Mouse (Mus musculus): Measurements from ENCODE around the gene Samd8.

DNA sequence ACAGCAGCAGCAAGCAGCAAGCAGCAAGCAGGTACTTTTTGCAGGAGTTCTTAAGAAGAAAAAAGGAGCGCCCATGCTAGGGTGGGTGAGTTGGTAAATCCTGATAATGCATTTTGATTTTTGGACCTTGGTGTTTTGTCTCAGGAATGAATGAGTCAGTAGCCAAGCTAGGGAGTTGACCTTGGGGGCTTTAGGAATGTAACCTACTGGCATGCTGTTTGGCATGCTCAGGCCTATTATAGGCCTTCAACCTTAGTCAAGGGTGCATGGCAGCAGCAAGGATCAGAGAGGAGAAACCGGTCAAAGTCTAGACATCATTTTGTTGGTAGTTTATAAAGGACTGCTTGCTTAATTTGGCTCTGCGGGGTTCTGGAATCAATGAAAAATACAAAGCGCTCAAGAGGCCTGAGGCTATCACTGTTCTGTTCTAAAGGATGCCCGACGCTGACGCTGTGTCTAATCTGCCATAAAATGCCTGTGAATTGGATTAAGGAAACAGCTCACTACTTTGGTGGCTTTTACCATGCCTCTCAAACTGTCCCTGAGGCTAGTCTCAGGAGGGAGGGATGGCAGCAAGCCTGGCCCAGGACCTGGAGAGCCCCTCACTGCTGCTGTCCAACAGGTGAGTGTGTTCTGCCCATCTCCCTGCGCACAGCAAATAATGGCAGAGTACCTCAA is 28.2 kb upstream of the Samd8 start:
- TF ChIP-seq ZNF384 (IDR thresholded peaks at IDR 0.05; ENCODE audit: low read depth, low read length) (no peak), MAFK (IDR thresholded peaks at IDR 0.05; ENCODE audit: insufficient read depth, low read depth, low read length) (no peak), CHD2 (IDR thresholded peaks at IDR 0.05; ENCODE audit: low read depth, low read length) (no peak)

Data from ES-E14 (cell line).